Mouse (Mus musculus) neural tube, embryonic 11.5 days (tissue): ENCODE data around the gene Jph3. TPM values are rescaled to one million over a fixed set of nuclear protein-coding genes. Genes with fewer than 3 reads are reported as not detected.
A peak's percentile ranks its signal among the peaks of the same experiment; 100 is the strongest.

ENCODE experiments used
- ATAC-seq: fragments of 200-750 bp; cut with Nextera tagmentation; 2 replicates; pipeline ENCODE4 v1.8.0; 2017; ENCODE audit warnings: moderate number of reproducible peaks, mild to moderate bottlenecking, moderate TSS enrichment, moderate library complexity; ENCODE audit not compliant: insufficient read depth, low FRiP score, low TSS enrichment
- DNase-seq: peaks from one replicate; pipeline ENCODE4 v3.0.0-alpha.2; 2015; ENCODE audit warnings: low spot score
- H3K27ac ChIP-seq: fragments of 300-500 bp; sonication (generic); 2 replicates; pipeline ENCODE4 v1.5.1; 2014; ENCODE audit warnings: low read depth, mild to moderate bottlenecking, low read length
- H3K27me3 ChIP-seq: fragments of 300-500 bp; sonication (generic); 2 replicates; pipeline ENCODE4 v1.6.1; 2014; ENCODE audit warnings: mild to moderate bottlenecking, low read length, mixed read lengths; ENCODE audit not compliant: control insufficient read depth, insufficient read depth
- H3K36me3 ChIP-seq: fragments of 300-500 bp; sonication (generic); 2 replicates; pipeline ENCODE4 v1.6.1; 2014; ENCODE audit warnings: mild to moderate bottlenecking, low read length, moderate library complexity, mixed read lengths; ENCODE audit not compliant: control insufficient read depth, insufficient read depth
- H3K4me1 ChIP-seq: fragments of 300-500 bp; sonication (generic); 2 replicates; pipeline ENCODE4 v1.6.1; 2014; ENCODE audit warnings: low read length, mixed read lengths; ENCODE audit not compliant: control insufficient read depth, insufficient read depth
- H3K4me2 ChIP-seq: fragments of 300-500 bp; sonication (generic); 2 replicates; pipeline ENCODE4 v1.6.1; 2014; ENCODE audit warnings: low read depth, mild to moderate bottlenecking, moderate library complexity
- H3K4me3 ChIP-seq: fragments of 300-500 bp; sonication (generic); 2 replicates; pipeline ENCODE4 v1.5.1; 2014; ENCODE audit warnings: low read depth, low read length
- H3K9ac ChIP-seq: fragments of 300-500 bp; sonication (generic); 2 replicates; pipeline ENCODE4 v1.6.1; 2014; ENCODE audit warnings: mild to moderate bottlenecking, low read length
- H3K9me3 ChIP-seq: fragments of 300-500 bp; sonication (generic); 2 replicates; pipeline ENCODE4 v1.6.1; 2016; ENCODE audit warnings: low read length; ENCODE audit not compliant: control insufficient read depth
- WGBS: fragments of 180-500 bp; shearing (Covaris S2); extraction: QIAGEN DNeasy Blood & Tissue Kit; methylation state at CpG from one replicate; pipeline ENCODE4 v1.1.7; 2014; 5-methylcytosine and 5-hydroxymethylcytosine counted together
- polyA plus RNA-seq: library from polyadenylated mRNA; unstranded; fragments of >200 nt; fragmentation: Nextera tagmentation; extraction: Ambion mirVana; gene quantifications from 2 replicates; pipeline ENCODE4 v1.2.1, GENCODE M21; 2014

The Jph3 gene
- polyA plus RNA-seq, 1 experiment from 2014 or later, result 16.9 TPM

DNA sequence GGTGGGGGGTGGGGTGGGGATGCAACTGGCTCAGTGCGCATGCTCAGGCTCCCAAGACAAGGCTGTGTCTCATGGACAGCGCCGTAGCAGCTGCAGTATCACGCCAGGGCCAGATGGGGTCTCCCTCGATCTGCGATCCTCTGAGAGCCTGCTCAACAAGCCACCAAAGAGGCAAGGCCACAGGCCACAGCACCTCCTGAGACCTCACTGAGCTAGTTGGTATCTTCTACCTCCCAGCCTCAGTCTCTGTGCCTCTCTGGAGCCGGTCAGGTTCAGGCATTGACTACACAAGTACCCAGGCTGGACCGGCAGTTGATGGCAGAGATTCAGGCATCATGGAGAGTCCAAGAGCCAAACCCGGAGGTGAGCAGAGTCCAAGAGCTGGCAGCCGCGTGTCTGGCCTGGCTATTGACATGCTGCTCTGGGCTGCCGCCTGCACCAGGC lies 11.4 kb upstream of the Jph3 start:
- ATAC-seq (peak; percentile 83), DNase-seq (peak; percentile 94)
- no peak overlapping the region for H3K27ac ChIP-seq
- no peaks in the 10 kb centered on the region for H3K9me3 ChIP-seq
- H3K4me1 ChIP-seq, result no peaks in the 10 kb centered on the region
- H3K9ac ChIP-seq, result no peak overlapping the region
- H3K36me3 ChIP-seq, result no peaks in the 10 kb centered on the region
- WGBS, result 29% methylated on average over 12 of the region's 12 CpGs
- H3K27me3 ChIP-seq, result no peaks in the 10 kb centered on the region
- H3K4me3 ChIP-seq, result no peak overlapping the region
- H3K4me2 ChIP-seq, result peak overlapping the region; percentile 16

DNA sequence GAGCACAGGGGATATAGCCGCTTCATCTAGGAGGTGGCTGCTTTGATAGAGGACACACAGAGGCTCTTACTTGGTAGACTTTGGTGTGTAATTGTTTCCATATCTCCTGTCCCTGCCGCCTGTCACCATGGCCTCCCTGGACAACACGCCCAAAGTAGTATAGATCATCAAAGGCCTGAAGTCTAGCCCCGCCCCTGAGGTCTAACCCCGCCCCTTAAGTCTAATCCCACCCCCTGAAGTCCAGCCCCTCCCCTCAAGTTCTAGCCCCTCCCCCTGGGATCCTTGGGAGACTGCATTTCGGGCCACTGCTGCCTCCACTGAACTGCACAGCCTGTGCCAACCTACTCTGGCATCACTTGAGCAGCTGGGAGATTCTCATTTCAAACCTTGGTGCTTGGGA lies 10.5 kb upstream of the Jph3 start:
- H3K27me3 ChIP-seq, result no peaks in the 10 kb centered on the region
- no peaks in the 10 kb centered on the region for H3K36me3 ChIP-seq
- 63% methylated on average over 6 of the region's 6 CpGs for WGBS
- H3K27ac ChIP-seq, result no peak overlapping the region
- ATAC-seq (no peak), DNase-seq (no peak)
- H3K4me2 ChIP-seq, result no peak overlapping the region
- H3K9me3 ChIP-seq, result no peaks in the 10 kb centered on the region
- no peaks in the 10 kb centered on the region for H3K4me1 ChIP-seq
- H3K9ac ChIP-seq, result no peak overlapping the region
- no peak overlapping the region for H3K4me3 ChIP-seq

DNA sequence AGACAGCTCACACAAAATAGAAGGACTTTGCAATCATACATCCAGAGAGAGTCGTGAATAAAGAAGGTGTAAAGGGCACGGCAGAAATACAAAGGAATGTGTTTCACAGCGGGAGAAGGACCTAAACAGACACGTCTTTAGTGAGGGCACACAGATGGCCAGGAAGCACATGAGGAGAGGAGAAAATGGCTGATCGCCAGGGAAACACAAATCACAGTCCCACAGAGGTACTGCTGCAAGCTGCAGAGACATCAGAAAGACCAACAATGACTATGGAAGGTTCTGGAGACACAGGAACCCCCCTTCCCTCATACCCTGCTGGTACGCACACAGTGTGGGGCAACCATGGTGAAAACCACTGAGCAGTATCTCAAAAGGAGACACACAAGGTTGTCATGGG lies 8.4 kb upstream of the Jph3 start:
- Histone ChIP-seq H3K4me1 (no peaks in the 10 kb centered on the region), H3K36me3 (no peaks in the 10 kb centered on the region), H3K4me2 (no peak overlapping the region), H3K4me3 (no peak overlapping the region), H3K27me3 (no peaks in the 10 kb centered on the region), H3K9ac (no peak overlapping the region), H3K27ac (no peak overlapping the region), H3K9me3 (no peaks in the 10 kb centered on the region)
- DNase-seq (no peak), ATAC-seq (no peak)
- 54% methylated on average over 6 of the region's 6 CpGs for WGBS

DNA sequence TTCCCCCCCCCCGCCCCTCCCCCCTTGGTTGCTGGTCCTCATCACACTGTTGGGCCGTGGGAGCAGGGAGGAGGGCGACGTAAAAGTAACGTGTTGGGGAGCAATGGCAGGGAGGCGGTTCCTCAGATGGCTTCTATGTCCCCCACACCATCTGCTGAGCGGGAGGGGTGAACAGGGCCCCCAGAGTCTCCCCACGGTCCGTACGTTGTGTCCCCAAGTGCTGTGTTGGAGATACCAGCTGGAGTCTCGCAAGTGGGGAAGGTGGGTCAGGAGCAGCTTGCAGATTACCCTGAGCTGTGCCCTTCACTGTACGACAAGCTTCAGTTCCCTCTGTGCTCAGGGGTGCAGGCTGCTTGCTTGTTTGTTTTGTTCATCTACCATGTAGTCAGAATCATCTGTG lies 5.6 kb upstream of the Jph3 start:
- Histone ChIP-seq H3K4me3 (no peak overlapping the region), H3K9me3 (no peaks in the 10 kb centered on the region), H3K4me1 (no peaks in the 10 kb centered on the region), H3K4me2 (no peak overlapping the region), H3K27me3 (peaks cover 13% of the 10 kb centered on the region), H3K9ac (no peak overlapping the region), H3K36me3 (no peaks in the 10 kb centered on the region), H3K27ac (no peak overlapping the region)
- WGBS, result 79% methylated on average over 12 of the region's 12 CpGs
- DNase-seq (no peak), ATAC-seq (no peak)

DNA sequence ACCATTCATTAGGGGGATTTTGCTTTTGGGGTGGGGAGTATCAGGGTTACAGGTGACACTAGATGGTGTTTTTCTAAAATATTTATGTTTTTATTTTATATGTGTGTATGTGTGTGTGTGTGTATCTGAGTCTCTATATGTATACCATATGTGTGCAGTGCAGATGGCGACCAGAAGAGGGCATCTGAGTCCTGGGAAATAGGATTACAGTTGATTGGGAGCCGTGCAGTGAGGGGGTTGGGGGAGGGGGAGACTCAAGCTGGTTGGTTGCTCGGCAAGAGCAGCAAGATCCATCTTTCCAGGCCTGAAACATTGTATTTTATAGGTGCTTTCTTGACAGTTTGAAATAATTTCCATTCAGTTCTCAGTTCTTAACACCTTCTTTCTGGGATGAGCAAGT lies 2.3 kb upstream of the Jph3 start:
- Histone ChIP-seq H3K27ac (no peak overlapping the region), H3K4me3 (no peak overlapping the region), H3K27me3 (peaks cover 41% of the 10 kb centered on the region), H3K9ac (no peak overlapping the region), H3K9me3 (no peaks in the 10 kb centered on the region), H3K4me2 (no peak overlapping the region), H3K4me1 (0 out of 2 replicates have a peak, but pooled peaks cover 3% of the 10 kb centered on the region), H3K36me3 (no peaks in the 10 kb centered on the region)
- DNase-seq (no peak), ATAC-seq (no peak)
- WGBS, result 70% methylated on average over 3 of the region's 3 CpGs

DNA sequence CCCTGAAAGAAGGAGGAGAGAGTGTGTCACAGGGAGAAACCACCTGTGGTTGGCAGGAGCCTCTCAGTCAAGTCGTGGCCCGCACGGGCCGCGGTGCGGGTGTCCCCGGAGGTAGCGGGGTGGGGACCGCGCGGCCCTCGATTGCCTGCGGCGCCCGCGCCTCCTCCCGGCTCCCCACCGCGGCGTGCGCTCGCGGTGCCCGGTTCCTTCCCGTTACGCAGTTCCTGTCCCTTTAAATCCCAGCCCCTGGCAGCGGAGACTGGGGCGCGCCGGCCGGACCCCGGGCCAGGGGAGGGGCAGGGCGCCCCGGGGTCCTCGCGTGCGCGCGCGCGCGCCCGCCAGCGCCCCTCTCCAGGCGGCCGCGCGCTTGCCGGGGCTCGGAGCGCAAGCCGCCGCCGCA lies 331 bp downstream of the Jph3 start:
- 0 out of 2 replicates have a peak overlapping the region, but pooled peaks have one; percentile 53 for H3K27ac ChIP-seq
- H3K27me3 ChIP-seq, result peaks cover 49% of the 10 kb centered on the region
- no peak for ATAC-seq
- peak overlapping the region; percentile 58 for H3K4me3 ChIP-seq
- DNase-seq, result peak; percentile 51
- H3K4me1 ChIP-seq, result 0 out of 2 replicates have a peak, but pooled peaks cover 3% of the 10 kb centered on the region
- peak overlapping the region; percentile 87 for H3K4me2 ChIP-seq
- WGBS, result under 1% methylated on average over 39 of the region's 54 CpGs
- H3K36me3 ChIP-seq, result no peaks in the 10 kb centered on the region
- H3K9ac ChIP-seq, result peak overlapping the region; percentile 58
- no peaks in the 10 kb centered on the region for H3K9me3 ChIP-seq

DNA sequence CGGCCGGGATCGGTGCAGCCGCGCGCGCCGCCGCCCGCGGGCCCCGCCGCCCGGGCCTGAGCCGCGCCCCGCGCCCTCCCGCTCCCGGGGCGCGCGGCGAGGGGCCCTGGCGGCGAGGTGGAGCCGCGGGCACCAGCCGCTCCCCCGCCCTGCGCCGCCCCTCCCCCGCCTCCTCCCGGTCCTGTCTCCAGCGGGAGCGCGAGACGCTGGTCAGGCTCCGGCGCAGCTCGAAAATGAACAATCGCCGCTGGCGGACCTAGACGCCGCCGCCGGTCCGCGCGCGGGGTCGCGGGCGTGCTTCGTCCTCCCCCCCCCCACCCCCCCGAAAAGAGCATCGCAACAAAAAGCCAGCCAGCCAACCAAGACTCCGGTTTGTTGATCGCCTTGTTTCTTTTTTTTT lies 747 bp downstream of the Jph3 start:
- no peak for ATAC-seq
- peak; percentile 65 for DNase-seq
- 0 out of 2 replicates have a peak, but pooled peaks cover 3% of the 10 kb centered on the region for H3K4me1 ChIP-seq
- peak overlapping the region; percentile 58 for H3K9ac ChIP-seq
- H3K9me3 ChIP-seq, result no peaks in the 10 kb centered on the region
- H3K4me2 ChIP-seq, result peak overlapping the region; percentile 87
- 0% methylated on average over 26 of the region's 60 CpGs for WGBS
- H3K36me3 ChIP-seq, result no peaks in the 10 kb centered on the region
- H3K27ac ChIP-seq, result 0 out of 2 replicates have a peak overlapping the region, but pooled peaks have one; percentile 53
- peaks cover 49% of the 10 kb centered on the region for H3K27me3 ChIP-seq
- peak overlapping the region; percentile 58 for H3K4me3 ChIP-seq

DNA sequence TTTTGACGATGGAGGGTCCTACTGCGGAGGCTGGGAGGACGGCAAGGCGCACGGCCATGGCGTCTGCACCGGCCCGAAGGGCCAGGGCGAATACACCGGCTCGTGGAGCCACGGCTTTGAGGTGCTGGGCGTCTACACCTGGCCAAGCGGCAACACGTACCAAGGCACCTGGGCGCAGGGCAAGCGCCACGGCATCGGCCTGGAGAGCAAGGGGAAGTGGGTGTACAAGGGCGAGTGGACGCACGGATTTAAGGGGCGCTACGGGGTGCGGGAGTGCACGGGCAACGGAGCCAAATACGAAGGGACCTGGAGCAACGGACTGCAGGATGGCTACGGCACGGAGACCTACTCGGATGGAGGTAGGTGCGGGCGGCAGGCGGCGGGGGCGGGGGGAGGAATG lies 1.2 kb downstream of the Jph3 start:
- Histone ChIP-seq H3K9ac (peak overlapping the region; percentile 58), H3K27me3 (peaks cover 49% of the 10 kb centered on the region), H3K9me3 (no peaks in the 10 kb centered on the region), H3K27ac (no peak overlapping the region), H3K4me1 (0 out of 2 replicates have a peak, but pooled peaks cover 3% of the 10 kb centered on the region), H3K4me2 (peak overlapping the region; percentile 87), H3K36me3 (no peaks in the 10 kb centered on the region), H3K4me3 (peak overlapping the region; percentile 58)
- ATAC-seq (no peak), DNase-seq (peak; percentile 43)
- under 1% methylated on average over 37 of the region's 37 CpGs for WGBS

DNA sequence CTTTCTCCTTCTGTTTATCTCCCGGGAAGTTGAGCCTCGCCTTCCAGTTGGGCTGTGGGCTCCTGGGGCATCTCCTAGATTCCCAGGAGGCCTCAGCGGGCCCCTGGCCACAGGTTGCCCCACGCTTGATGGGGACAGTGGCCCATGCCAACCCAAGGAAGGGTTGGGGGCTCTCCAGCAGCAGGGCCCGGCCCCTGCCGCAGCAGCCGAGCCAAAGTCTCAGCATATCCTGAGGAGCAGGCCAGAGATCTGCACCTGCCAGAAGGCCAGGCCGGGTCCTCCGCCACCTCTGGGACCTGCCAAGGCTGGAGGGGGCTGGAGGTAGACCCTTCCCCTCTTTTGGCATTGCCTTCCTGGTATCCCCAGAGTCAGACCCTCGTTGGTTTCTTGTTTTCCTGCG lies 1.6 kb downstream of the Jph3 start:
- H3K4me1 ChIP-seq, result 0 out of 2 replicates have a peak, but pooled peaks cover 3% of the 10 kb centered on the region
- peak overlapping the region; percentile 58 for H3K4me3 ChIP-seq
- peak overlapping the region; percentile 58 for H3K9ac ChIP-seq
- peaks cover 49% of the 10 kb centered on the region for H3K27me3 ChIP-seq
- H3K4me2 ChIP-seq, result peak overlapping the region; percentile 87
- 2% methylated on average over 11 of the region's 11 CpGs for WGBS
- H3K36me3 ChIP-seq, result no peaks in the 10 kb centered on the region
- H3K27ac ChIP-seq, result no peak overlapping the region
- no peak for DNase-seq
- no peak for ATAC-seq
- H3K9me3 ChIP-seq, result no peaks in the 10 kb centered on the region
